Mouse (Mus musculus): ENCODE data around the gene Dppa1. TPM values are rescaled to one million over a fixed set of nuclear protein-coding genes. Genes with fewer than 3 reads are reported as not detected.

The Dppa1 gene
- not detected in 4 replicates for total RNA-seq (2023; ENCODE audit: inconsistent age)

GRCm38 (mm10) chr11:46629211-46629795 is at the start of gene Dppa1:
Gene Dppa1 (minus strand): TSS chr11:46629261.

DNA sequence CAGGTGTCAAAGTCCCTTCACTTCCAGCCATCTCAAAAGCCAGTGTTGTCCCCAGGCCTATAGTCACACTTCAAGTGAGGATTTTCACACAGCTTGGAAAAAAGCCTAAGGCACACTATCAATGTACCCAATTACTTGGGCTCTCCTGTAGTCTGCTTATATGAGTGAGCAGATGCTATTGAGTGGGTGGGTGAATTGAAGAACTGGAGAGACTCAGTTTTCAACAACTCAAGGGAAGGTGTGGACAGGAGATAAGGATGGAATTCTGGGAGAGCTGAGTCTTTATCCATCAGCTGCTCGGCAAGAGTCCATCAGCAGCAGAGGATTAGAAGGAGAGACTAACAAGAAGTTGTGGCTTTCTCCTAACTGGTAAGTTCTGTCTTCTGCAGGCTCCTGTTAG is 57.7 kb downstream of the Dppa1 start, which contains the start of gene BC053393:
BC053393 (plus strand) TSS at position 210 of the 400 bp plus-strand sequence.

Other genes starting within 250 kb of the Dppa1 start
- gene Itk, start 239.7 kb downstream of the Dppa1 start, total RNA-seq (2023; ENCODE audit: inconsistent age), result 1.2 to 2.1 TPM (median 1.7 TPM) in 4 replicates
- gene Fam71b, start 232.7 kb downstream of the Dppa1 start, total RNA-seq (2023; ENCODE audit: inconsistent age), result not detected in 4 replicates
- 112 to 122 TPM (median 116 TPM) in 4 replicates for gene Med7, start 192.3 kb downstream of the Dppa1 start, total RNA-seq (2023; ENCODE audit: inconsistent age)
- 0.21 to 0.51 TPM (median 0.25 TPM) in 4 replicates for gene Havcr2, start 174.3 kb downstream of the Dppa1 start, total RNA-seq (2023; ENCODE audit: inconsistent age)
- gene Gm12169, start 105.0 kb downstream of the Dppa1 start, total RNA-seq (2023; ENCODE audit: inconsistent age), result not detected in 4 replicates
- not detected in 4 replicates for gene BC053393, start 57.7 kb downstream of the Dppa1 start, total RNA-seq (2023; ENCODE audit: inconsistent age)
- 3.2 to 5.5 TPM (median 3.5 TPM) in 4 replicates for gene Timd2, start 77.8 kb upstream of the Dppa1 start, total RNA-seq (2023; ENCODE audit: inconsistent age)
- 11.9 to 13.2 TPM (median 12.9 TPM) in 4 replicates for gene Havcr1, start 105.8 kb upstream of the Dppa1 start, total RNA-seq (2023; ENCODE audit: inconsistent age)
- gene Timd4, start 181.5 kb upstream of the Dppa1 start, total RNA-seq (2023; ENCODE audit: inconsistent age), result 0.58 to 0.84 TPM (median 0.62 TPM) in 4 replicates

All from B cell, adult (primary cell).